Mouse (Mus musculus) liver, embryonic 14.5 days (tissue): ENCODE results near the gene Osbp.

ENCODE experiments used
- CTCF ChIP-seq: IDR thresholded peaks from 2 replicates; pipeline ENCODE4 v1.5.1; 2016; ENCODE audit warnings: antibody characterized with exemption, low read depth, control low read depth
- EP300 ChIP-seq: IDR thresholded peaks from 2 replicates; pipeline ENCODE4 v1.6.1; 2016; ENCODE audit warnings: antibody characterized with exemption, low read depth

DNA sequence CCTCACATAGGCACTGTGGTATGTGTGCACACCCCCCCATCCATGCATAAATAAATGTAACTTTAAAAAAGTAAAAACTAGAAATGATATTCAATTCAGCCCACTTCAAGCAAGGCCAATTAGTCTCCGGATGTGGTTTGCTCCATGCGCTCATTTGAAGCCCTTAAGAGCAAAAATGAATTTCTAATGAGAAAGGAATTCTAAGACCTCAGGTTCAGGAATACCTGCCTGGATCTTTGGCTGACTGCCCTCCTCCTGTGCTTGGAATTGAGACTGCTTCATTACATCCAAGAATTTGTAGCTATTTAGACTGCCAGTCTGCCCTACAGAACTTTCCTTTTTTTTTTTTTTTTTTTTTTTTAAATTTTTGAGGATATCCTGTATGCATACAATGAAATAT, 37.8 kb downstream of the Osbp start:
- TF ChIP-seq EP300 (no peak), CTCF (no peak)
